Mouse (Mus musculus) cerebellum, adult (tissue): ENCODE data around the gene Nr2c2ap.

Source experiments
- ATAC-seq: cut with Nextera tagmentation; 2 replicates; pipeline ENCODE4 v1.9.2; 2017; ENCODE audit warnings: mild to moderate bottlenecking, moderate library complexity, mixed read lengths; ENCODE audit not compliant: insufficient number of reproducible peaks, low FRiP score, low TSS enrichment

Nr2c2ap gene

DNA sequence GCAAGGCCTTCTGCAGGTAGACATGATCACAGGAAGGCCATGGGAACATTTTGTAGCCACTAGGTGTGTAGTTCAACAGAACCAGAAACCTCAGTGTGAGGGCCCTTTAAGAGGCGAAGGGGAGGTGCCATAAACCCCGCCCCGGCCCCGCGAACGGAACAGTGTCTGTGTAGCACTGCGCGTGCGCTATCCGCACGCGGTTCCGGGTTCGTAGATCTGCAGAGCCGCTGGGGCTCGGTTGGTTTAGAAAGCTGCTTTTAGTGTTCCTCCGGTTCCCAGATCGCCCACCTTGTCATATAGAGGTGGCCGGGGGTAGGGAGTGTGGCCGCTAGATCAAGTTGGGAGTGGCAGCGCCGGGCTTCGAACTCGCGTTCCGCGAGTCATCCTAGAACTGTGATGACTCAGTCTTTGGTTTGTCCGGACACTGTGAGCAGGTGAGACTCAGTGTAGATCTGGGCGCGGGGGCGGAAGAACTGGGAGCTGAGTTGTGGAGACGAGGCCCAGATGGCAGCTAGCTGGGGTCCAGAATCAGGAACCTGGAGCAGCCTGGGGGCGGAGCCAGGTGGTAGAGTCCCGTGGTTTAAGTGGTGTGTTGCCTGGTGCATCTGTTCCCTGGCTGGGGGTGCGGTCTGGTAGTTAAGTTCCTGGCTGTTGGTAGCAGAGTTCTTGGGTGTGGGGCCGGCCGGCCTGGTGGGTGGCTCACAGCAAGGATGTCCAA lies at the start of gene Nr2c2ap:
Gene Nr2c2ap, plus strand, starts transcription at position 168 of the 718 bp plus-strand sequence.
- peak; percentile 85 for ATAC-seq

DNA sequence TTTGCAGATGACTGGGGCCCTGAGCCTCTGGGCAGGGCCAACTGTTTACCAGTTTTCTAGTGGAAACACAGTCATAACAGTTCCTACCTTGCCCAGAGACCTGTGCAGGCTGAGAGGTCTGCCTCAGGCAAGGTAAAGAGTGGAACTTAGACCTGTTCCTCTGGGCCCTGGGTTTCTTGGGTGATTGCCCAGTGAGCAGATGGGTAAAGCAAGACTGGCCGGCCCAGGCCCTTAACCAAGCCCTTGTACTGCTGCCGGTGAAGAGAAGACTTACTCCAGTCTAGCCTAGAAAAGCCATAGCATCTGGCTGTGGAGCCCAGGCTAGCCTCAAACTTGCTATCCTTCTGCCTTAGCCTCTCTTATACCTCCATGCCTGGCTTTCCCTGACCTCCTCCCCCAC lies 49.2 kb upstream of the Nr2c2ap start:
- no peak for ATAC-seq

DNA sequence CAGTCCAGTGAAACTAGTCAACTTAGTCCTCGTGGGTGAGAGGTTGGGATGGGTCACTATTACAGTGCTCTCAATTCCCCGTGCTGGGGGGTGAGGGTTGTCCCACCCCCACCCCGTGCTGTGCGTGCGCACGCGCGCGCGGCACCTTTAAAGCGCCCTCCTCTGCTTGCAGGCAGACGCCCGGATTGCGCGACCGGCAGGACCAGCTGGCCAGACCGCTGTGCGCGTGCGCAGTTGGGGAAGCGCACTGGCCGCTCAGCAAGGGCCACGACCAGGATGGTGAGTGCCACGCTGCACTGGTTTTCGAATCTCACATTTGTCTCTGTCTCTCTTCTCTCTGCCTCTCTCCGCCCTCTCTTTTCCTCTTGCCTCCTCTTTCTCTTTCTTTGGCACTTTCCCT lies 47.8 kb upstream of the Nr2c2ap start, which contains the start of gene Hapln4:
Gene Hapln4, plus strand, starts transcription at position 173 of the 400 bp plus-strand sequence.
- peak; percentile 72 for ATAC-seq

DNA sequence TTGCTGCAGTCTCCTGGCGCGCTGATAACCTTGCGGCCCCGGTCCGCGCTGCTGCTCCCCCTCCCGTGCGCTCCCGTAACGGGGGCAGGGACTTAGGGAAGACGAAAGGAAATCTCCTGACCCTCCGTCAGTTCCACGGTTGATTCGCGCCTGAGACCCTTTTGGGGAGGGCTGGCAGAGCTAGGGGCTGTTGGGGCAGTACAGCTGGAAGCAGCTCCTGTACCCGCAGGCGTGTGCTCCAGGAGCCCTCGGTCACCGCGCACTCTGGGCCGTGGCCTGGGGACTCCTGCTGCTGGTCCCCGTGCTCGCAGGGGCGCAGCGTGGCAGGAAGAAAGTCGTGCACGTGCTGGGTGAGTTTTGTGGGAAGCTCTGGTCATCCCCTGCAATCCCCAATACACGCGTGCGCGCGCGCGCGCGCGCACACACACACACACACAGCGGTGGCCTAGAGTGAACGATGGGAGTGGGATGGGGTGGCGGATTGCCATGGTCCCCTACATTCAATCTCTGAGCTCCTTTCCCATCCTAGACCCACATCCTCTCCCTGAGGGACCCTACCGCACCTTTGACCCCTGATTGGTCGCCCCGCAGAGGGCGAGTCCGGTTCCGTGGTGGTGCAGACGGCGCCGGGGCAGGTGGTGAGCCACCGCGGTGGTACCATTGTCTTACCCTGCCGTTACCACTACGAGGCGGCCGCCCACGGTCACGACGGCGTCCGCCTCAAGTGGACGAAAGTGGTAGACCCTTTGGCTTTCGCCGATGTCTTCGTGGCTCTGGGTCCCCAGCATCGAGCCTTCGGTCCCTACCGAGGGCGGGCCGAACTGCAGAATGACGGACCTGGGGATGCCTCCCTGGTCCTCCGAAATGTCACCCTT lies 46.7 kb upstream of the Nr2c2ap start:
- 0 out of 2 replicates have a peak, but pooled peaks have one; percentile 24 for ATAC-seq

DNA sequence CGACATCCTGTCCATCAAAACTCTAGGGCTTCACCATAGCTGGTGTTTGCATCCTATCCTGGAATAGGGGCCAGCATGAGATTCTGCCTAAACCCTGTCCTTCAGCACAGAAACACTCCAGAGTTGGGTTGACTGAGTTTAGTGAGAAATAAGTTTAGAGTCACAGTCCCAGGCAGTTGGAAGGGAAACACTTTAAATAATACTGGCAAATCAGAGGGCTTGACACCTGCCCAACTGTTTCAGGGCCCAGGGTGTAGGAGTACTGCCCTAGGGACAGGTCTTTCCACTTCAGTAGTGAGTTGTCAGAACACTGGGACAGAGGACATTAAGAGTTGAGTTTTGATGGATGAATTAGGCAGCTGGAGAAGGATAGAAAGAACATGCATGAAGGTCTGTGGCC lies 45.0 kb upstream of the Nr2c2ap start:
- no peak for ATAC-seq

DNA sequence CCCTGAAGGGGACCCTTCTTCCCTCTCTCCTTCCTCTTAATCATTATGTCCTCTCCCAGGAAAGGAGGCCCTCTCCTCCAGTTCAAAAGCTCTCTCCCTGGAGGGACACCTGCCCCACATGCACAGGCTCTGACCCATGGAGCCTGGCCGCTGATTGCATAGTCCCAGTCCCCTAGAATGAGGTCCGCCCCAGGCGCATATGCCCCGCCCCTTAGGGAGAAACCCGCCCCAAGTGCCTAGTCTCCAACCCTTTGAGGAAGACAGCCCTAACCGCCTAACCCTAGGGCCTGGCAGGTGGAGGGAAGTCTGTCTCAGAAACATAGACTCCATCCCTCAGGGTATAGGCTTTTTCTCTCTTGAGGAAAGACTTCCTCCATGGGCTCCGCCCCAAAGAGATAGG lies 43.9 kb upstream of the Nr2c2ap start:
- no peak for ATAC-seq

DNA sequence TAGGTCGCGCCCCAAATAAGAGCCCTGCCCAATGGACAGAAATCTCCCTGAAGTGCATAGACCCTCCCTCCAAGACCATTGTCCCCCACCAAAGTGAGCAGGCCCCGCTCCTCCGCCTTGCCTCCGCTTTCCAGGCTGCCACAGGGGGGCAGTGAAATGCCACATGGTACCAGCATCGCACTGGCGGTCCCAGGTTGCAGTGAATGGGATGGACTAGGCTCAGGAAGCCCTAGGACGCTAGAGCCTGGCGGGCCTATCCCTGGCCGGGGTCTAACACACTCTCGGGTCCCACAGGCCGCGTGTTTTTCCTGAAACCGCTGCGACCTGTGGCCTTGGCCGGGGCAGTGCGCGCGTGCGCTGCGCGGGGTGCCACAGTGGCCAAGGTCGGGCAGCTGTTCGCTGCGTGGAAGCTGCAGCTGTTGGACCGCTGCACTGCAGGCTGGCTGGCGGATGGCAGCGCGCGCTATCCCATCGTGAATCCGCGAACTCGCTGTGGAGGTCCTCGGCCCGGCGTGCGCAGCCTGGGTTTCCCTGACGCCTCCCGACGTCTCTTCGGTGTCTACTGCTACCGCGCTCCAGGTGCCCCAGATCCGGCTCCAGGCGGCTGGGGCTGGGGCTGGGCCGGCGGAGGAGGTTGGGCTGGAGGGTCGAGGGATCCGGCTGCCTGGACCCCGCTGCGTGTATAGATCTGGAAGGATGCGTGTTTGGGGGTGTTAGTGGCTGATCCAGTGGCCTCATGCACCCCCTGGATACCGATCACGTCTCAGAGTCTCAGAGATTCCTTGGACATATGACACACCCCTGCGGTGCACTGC lies 43.1 kb upstream of the Nr2c2ap start:
- no peak for ATAC-seq

DNA sequence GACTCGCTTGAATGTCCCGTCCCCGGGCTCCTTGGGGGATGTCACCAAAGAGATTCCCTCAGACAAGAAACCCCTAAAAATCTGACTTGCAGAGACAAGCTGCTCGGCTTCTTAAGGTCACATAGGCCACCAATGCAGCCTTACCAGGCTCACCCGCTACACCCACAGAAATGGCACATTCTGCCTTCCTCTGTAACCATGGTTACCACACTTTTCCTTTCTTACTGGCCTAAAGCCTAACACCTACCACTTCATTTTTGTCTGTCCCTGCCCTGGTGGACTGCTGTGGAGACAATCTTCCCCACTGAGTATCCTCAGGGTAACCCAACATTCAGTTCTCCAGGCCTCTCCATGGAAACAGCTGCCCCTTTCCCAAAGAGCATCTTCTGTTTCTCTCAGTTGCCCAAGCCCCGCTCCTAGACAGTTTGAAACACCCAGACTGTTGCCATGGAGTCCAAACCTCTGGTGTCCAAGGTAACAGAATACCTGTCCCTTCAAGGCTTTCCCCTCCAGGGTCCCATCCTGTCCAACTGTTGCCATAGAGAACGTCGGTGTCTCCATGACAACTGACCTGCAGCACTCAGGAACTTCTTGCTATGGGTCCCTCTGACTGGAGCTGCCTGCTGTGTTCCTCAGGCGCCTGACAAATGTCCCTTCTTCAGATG lies 41.7 kb upstream of the Nr2c2ap start:
- no peak for ATAC-seq

DNA sequence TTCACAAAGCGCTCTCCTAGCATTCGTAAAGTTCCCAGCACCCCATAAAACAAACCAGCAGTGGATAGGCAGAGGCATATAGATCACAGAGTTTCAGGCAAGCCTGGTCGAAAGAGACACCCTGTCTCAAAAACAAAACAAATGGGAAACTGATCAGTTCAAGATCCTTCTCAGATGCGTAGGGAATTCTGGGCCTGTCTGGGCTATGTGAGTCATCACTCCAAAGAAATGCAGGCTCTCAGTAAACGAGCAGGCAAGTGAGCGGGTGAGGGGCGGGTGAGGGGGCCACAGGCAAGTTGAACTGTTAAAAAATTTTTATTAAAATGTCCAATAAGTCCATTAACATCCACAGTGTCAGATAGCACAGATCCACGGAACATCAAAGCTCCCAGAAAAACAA lies 38.3 kb upstream of the Nr2c2ap start:
- no peak for ATAC-seq

DNA sequence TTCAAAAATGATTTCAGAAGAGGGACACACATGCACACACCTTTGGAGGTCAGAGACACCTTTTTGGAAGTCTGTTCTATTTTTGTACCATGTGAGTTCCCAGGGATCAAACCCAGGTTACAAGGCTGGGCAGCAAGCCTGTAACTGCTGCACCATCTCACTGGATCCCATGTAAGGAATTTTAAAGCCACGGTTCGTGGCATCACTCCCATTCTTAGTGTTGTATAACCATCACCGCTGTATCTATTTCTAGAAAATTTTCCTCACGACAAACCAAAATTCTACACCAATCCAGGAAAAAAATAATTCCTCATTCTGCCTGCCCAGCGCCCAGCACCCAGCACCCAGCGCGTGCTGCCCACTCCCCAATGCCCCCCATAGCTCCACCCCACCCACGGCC lies 31.9 kb upstream of the Nr2c2ap start:
- ATAC-seq, result no peak

DNA sequence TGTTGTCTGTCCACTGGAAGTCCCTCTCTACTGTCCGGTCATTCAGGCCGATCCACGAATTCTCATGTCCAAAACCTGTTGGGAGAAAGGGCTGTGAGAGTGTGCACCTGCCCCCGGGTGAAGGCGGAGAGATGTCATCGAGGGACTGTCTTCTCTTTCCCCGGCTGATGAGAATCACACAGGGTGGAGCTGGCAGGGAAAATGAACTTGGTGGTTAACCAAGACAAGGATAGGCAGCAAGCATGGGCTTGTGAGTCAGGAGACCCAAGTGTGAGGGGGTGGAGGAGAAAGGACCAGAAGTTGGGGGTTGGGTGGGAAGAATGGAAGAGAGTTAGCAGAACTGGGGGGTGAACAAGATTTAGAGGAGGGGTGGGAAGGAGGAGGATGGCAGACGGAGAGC lies 30.9 kb upstream of the Nr2c2ap start:
- ATAC-seq, result no peak

DNA sequence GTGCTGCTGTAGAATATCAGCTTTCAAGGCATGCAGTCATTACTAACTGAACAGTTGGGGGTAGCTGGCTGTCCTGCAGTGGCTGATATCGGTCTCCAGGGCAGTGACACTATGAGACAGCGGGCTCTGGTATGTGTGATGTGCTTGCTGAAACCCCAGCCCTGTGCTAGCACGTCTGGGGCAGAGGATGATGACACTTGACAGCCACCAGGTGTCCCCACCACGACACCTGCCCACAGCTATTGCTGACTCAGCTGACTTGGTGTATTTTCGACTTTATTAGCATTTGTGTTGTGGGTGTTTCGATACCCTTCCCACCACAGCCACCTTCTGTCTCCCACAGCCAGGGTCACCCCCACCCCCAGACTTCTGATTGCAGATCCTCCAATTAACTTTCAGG lies 26.6 kb upstream of the Nr2c2ap start:
- ATAC-seq, result peak; percentile 49; the same call in 1 of the 2 replicates

DNA sequence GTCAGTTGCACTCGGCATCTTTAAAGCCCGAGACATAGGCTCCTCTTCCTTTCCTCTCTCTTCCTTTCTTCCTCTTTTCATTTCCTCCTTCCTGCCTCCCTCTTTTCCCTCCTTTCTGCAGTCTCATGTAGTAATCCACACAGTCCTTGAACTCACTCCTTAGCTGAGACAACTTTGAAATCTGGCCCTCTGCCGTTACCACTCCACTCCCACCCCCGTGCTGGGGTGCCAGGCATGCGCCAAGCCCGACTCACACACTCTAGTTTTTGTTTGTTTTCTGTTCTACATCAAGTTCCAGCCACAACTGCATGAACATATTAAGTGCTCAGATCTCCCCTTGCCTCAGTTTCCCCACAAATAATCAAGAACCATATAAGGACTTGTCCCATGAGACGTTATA lies 26.2 kb upstream of the Nr2c2ap start:
- ATAC-seq, result no peak

DNA sequence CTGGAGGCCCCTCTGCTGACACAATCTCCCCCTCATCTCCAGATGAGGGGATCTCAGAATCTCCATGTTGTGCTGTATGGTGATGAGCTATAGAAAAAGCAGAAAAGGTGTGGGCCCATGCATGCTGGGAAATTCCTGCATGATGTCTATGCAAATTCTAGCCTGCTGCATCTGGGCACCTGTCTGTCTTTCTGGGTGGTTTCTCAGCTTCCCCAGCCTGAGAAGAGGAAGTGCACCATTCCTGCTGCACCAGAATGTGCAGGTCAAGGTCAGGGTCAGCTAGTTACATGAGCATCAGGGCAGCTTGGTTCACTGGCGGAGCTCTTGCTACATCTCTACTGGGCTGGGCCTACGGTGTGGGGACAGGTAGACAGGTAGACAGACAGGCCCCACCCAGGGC lies 20.7 kb upstream of the Nr2c2ap start:
- no peak for ATAC-seq

DNA sequence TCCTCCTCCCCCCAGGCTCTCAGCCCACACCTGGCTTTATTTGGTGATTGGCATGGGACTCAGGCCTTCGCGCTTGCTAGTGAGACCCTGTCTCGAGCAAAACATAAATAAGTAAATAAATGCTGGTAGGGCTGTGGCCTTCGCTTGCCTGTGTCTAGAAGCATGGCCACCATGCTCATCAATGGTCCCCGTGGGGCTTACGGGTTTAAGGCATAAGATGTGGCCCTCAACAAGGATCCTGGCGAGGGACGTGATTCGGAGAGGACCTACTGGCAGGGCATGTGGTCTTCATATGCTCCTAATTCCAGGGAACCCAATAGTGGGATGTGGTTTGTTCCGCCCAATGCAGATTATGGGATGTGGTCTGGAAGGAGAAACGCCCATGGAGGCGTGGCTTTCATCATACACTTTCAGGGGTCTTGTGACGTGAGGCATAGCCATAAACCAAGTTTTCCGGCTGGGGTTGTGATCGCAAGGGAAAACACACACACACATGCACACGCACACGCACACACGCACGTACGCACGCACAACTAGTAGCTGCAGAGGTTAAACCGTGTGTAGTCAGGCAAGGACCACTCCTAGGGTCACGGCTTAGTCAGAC lies 19.8 kb upstream of the Nr2c2ap start:
- no peak for ATAC-seq

DNA sequence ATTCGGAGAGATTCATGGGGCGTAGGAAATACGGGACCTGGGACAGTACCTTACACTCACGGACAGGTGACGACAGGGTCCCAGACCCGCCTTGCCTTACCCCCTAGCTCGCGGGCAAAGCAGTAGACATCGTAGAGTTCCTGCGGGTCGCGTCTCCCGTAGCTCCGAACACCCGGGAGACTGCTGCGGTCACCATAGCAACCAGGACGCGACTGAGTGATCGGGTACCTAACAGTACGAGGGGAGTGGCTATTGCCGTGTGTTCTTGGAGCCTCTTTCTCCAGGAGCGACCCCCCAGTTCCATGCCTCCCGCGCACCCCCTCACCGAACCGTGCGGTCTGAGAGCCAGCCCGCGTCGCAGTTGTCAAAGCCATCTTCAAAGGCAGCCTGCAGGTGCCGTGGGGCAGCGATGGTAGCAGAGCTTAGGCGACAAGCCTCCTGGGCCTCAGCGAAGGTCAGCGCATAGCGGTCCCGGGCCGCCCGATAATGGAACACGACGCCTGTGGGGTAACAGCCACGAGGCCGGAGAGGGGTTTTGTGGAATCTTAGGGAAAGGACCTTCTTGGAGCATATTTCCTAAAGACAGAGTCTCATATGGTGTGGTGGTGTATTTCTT lies 18.6 kb upstream of the Nr2c2ap start:
- no peak for ATAC-seq

DNA sequence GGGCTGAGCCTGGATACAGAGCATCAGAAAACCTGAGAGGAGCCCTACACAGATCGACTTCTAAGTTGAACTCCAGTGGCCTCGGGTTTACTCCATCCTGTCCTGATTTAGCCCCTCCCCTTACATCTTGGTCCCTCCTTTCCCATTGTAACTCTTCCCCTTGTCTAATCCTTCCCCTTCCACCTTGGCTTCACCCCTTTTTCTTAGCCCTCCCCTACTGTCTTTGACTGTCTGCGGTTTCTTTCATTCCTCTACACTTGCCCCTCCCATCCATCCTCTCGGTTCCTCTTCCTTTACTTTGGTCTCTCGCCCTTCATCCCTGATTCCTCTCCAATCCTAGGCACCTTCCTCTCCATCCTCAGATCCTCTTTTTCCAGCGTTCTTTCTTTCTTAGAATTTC lies 16.6 kb upstream of the Nr2c2ap start:
- ATAC-seq, result no peak

DNA sequence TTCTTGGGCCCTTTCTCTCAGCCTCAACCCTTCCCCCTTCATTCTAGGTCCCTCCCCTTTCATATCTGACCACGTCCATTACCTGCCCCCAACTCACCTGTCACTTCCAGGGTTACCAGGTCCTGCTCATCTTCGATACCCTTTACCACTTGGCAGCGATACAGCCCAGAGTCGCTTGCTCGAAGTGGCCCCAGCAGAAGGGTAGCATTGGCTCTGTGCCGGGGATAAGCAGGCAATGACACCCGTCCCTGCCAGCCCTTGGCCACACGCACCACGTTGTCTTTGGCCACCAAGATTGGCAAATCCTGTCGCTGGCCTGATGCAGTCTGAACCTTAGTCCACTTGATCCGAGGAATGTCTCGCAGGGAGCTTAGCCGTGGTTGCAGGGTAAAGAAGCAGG lies 16.2 kb upstream of the Nr2c2ap start:
- ATAC-seq, result no peak

DNA sequence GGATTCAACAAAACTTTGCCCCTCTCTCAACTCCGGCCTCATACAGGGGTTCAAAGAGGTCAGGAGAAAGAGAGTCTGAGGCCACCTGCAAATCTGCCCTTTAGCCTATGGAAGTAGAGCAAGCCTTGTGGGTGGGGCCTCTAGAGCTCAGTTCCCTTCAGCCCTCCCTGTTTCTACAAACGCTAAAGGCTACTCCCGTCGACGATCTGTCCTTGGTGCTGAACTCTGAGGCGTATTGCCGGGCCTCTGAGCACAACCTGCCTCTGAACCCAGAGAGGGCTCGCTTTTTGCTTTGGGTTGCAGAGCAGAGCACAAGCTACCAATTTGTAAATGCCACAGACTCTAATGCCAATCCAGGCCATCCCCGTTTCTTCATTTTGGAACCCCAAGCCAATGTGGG lies 13.5 kb upstream of the Nr2c2ap start:
- no peak for ATAC-seq
